Mouse (Mus musculus) spleen, adult 2 months (tissue): ENCODE data around the gene Stxbp5l. TPM values are rescaled to one million over a fixed set of nuclear protein-coding genes. Genes with fewer than 3 reads are reported as not detected.
"Not testable (repeated sequence)": the region's sequence is repeated elsewhere in the genome, so short reads cannot be mapped to it uniquely, and the experiment has no call there.

Experiments
- DNase-seq, 2 experiments: peaks; one replicate each; pipeline versions ENCODE4 v3.0.0 to v3.0.0-alpha.2; 2012 to 2021; ENCODE audit warnings: low spot score in 2 of 2, low read depth in 1 of 2
- H3K27ac ChIP-seq: fragments of 200-500 bp; 2 replicates; pipeline ENCODE4 v1.5.1; 2012; ENCODE audit warnings: low read length, inconsistent platforms; ENCODE audit not compliant: insufficient read depth
- H3K27me3 ChIP-seq: fragments of 200-500 bp; 2 replicates; pipeline ENCODE4 v1.6.1; 2012; ENCODE audit warnings: mild to moderate bottlenecking, moderate library complexity, low read length, inconsistent platforms; ENCODE audit not compliant: control insufficient read depth, insufficient read depth
- H3K36me3 ChIP-seq: fragments of 200-500 bp; 2 replicates; pipeline ENCODE4 v1.6.1; 2012; ENCODE audit warnings: mild to moderate bottlenecking, low read length, inconsistent platforms; ENCODE audit not compliant: control insufficient read depth, insufficient read depth
- H3K4me1 ChIP-seq: fragments of 200-500 bp; 2 replicates; pipeline ENCODE4 v1.6.1; 2011; ENCODE audit warnings: inconsistent platforms; ENCODE audit not compliant: control insufficient read depth, insufficient read depth, insufficient read length
- H3K4me3 ChIP-seq: fragments of 200-500 bp; 2 replicates; pipeline ENCODE4 v1.5.1; 2011; ENCODE audit warnings: mild to moderate bottlenecking, inconsistent platforms; ENCODE audit not compliant: insufficient read depth, insufficient read length; ENCODE audit errors: extremely low read depth
- CTCF ChIP-seq: fragments of 200-500 bp; IDR thresholded peaks from 2 replicates; pipeline ENCODE4 v1.5.1; 2011; ENCODE audit warnings: mild to moderate bottlenecking, inconsistent platforms; ENCODE audit not compliant: insufficient read depth, insufficient read length, insufficient replicate concordance; ENCODE audit errors: extremely low read depth
- POLR2A ChIP-seq: fragments of 200-500 bp; IDR thresholded peaks from 2 replicates; pipeline ENCODE4 v1.6.1; 2011; ENCODE audit warnings: low read depth, low read length, inconsistent platforms
- WGBS: fragments of 180-500 bp; shearing (Covaris S2); methylation state at CpG from one replicate; pipeline ENCODE4 v1.1.7; 2018; 5-methylcytosine and 5-hydroxymethylcytosine counted together
- polyA plus RNA-seq: library from polyadenylated mRNA; depleted of rRNA; stranded (reverse); fragments of >200 nt; gene quantifications from 2 replicates; pipeline ENCODE4 v1.2.3, GENCODE M21; 2012

Gene Stxbp5l
- polyA plus RNA-seq, 1 experiment, result not detected

GRCm38 (mm10) chr16:37292593-37292992 lies 92.2 kb downstream of the Stxbp5l start:
- no peaks in the 10 kb centered on the region for H3K27me3 ChIP-seq
- no peaks in the 10 kb centered on the region for H3K36me3 ChIP-seq
- 48% methylated on average over 1 of the region's 1 CpGs for WGBS
- no peak overlapping the region for H3K4me3 ChIP-seq
- DNase-seq, result no peak
- H3K4me1 ChIP-seq, result no peaks in the 10 kb centered on the region
- TF ChIP-seq POLR2A (no peak), CTCF (no peak)
- no peak overlapping the region for H3K27ac ChIP-seq

GRCm38 (mm10) chr16:37280206-37280605 lies 104.6 kb downstream of the Stxbp5l start:
- H3K4me3 ChIP-seq, result no peak overlapping the region
- no peaks in the 10 kb centered on the region for H3K36me3 ChIP-seq
- H3K4me1 ChIP-seq, result no peaks in the 10 kb centered on the region
- H3K27me3 ChIP-seq, result no peaks in the 10 kb centered on the region
- no peak for DNase-seq
- WGBS, result 57% methylated on average over 1 of the region's 1 CpGs
- no peak for TF ChIP-seq POLR2A
- no peak for TF ChIP-seq CTCF
- H3K27ac ChIP-seq, result no peak overlapping the region

- Histone ChIP-seq H3K27ac (no peak overlapping the region), H3K27me3 (no peaks in the 10 kb centered on the region), H3K36me3 (no peaks in the 10 kb centered on the region), H3K4me1 (no peaks in the 10 kb centered on the region), H3K4me3 (no peak overlapping the region)
- no peak for DNase-seq
- TF ChIP-seq POLR2A, result no peak
- TF ChIP-seq CTCF, result no peak
These were observed 111.1 kb downstream of the Stxbp5l start for GRCm38 (mm10) chr16:37273681-37274080.

- no peak for TF ChIP-seq CTCF
- TF ChIP-seq POLR2A, result no peak
- Histone ChIP-seq H3K36me3 (no peaks in the 10 kb centered on the region), H3K27me3 (no peaks in the 10 kb centered on the region)
These were observed 123.1 kb downstream of the Stxbp5l start for GRCm38 (mm10) chr16:37261678-37262077.

GRCm38 (mm10) chr16:37219151-37219550 lies 165.6 kb downstream of the Stxbp5l start:
- no peak for DNase-seq
- Histone ChIP-seq H3K4me3 (no peak overlapping the region), H3K4me1 (no peaks in the 10 kb centered on the region), H3K27ac (no peak overlapping the region), H3K36me3 (no peaks in the 10 kb centered on the region), H3K27me3 (no peaks in the 10 kb centered on the region)
- TF ChIP-seq POLR2A (no peak), CTCF (no peak)
- 92% methylated on average over 1 of the region's 1 CpGs for WGBS

More at GRCm38 (mm10) chr16:37261678-37262077, 123.1 kb downstream of the Stxbp5l start:
- no peak for DNase-seq
- 62% methylated on average over 3 of the region's 3 CpGs for WGBS
- Histone ChIP-seq H3K4me3 (no peak overlapping the region), H3K4me1 (no peaks in the 10 kb centered on the region), H3K27ac (no peak overlapping the region)

- Histone ChIP-seq H3K4me3 (no peak overlapping the region), H3K27ac (no peak overlapping the region), H3K36me3 (no peaks in the 10 kb centered on the region), H3K4me1 (no peaks in the 10 kb centered on the region), H3K27me3 (no peaks in the 10 kb centered on the region)
- no peak for TF ChIP-seq POLR2A
- TF ChIP-seq CTCF, result no peak
- DNase-seq, result no peak
These were observed 176.0 kb downstream of the Stxbp5l start for GRCm38 (mm10) chr16:37208783-37209182.

GRCm38 (mm10) chr16:37194152-37194551 lies 190.6 kb downstream of the Stxbp5l start:
- no peak for TF ChIP-seq CTCF
- no peak for TF ChIP-seq POLR2A
- DNase-seq, result no peak
- Histone ChIP-seq H3K27ac (no peak overlapping the region), H3K4me3 (no peak overlapping the region), H3K27me3 (no peaks in the 10 kb centered on the region; the same call in 1 of the 2 replicates), H3K4me1 (no peaks in the 10 kb centered on the region), H3K36me3 (no peaks in the 10 kb centered on the region)

GRCm38 (mm10) chr16:37125190-37125589 lies 259.6 kb downstream of the Stxbp5l start:
- H3K4me3 ChIP-seq, H3K27ac ChIP-seq, DNase-seq, H3K4me1 ChIP-seq, H3K27me3 ChIP-seq, H3K36me3 ChIP-seq: not testable (repeated sequence)
- WGBS, result 85% methylated on average over 1 of the region's 1 CpGs
